Mouse (Mus musculus) forebrain, embryonic 16.5 days (tissue): ENCODE measurements around the gene Slc25a28. TPM values are rescaled to one million over a fixed set of nuclear protein-coding genes. Genes with fewer than 3 reads are reported as not detected.

Source experiments
- ATAC-seq: fragments of 200-750 bp; cut with Nextera tagmentation; 2 replicates; pipeline ENCODE4 v1.8.0; 2017; ENCODE audit warnings: mild to moderate bottlenecking, moderate library complexity
- H3K27ac ChIP-seq: fragments of 300-500 bp; sonication (generic); 2 replicates; pipeline ENCODE4 v1.5.1; 2014; ENCODE audit warnings: low read length, control low read depth
- H3K27me3 ChIP-seq: fragments of 300-500 bp; sonication (generic); replicated peaks from 2 replicates; pipeline ENCODE4 v1.6.1; 2014; ENCODE audit warnings: low read length; ENCODE audit not compliant: control insufficient read depth, insufficient read depth
- H3K36me3 ChIP-seq: fragments of 300-500 bp; sonication (generic); 2 replicates; pipeline ENCODE4 v1.6.1; 2014; ENCODE audit not compliant: control insufficient read depth, insufficient read depth
- H3K4me1 ChIP-seq: fragments of 300-500 bp; sonication (generic); replicated peaks from 2 replicates; pipeline ENCODE4 v1.6.1; 2014; ENCODE audit warnings: low read length; ENCODE audit not compliant: control insufficient read depth, insufficient read depth
- H3K4me2 ChIP-seq: fragments of 300-500 bp; sonication (generic); 2 replicates; pipeline ENCODE4 v1.6.1; 2014; ENCODE audit warnings: mild to moderate bottlenecking, low read length, control low read depth
- H3K4me3 ChIP-seq: fragments of 300-500 bp; sonication (generic); replicated peaks from 2 replicates; pipeline ENCODE4 v1.5.1; 2014; ENCODE audit warnings: mild to moderate bottlenecking, low read length, control low read depth
- H3K9ac ChIP-seq: fragments of 300-500 bp; sonication (generic); replicated peaks from 2 replicates; pipeline ENCODE4 v1.6.1; 2014; ENCODE audit warnings: low read depth, low read length, control low read depth
- H3K9me3 ChIP-seq: fragments of 300-500 bp; sonication (generic); 2 replicates; pipeline ENCODE4 v1.6.1; 2016; ENCODE audit warnings: low read length; ENCODE audit not compliant: control insufficient read depth
- WGBS: fragments of 180-500 bp; shearing (Covaris S2); extraction: QIAGEN DNeasy Blood & Tissue Kit; methylation state at CpG from one replicate; pipeline ENCODE4 v1.1.7; 2014; 5-methylcytosine and 5-hydroxymethylcytosine counted together
- polyA plus RNA-seq: library from polyadenylated mRNA; unstranded; fragments of >200 nt; fragmentation: Nextera tagmentation; extraction: Ambion mirVana; gene quantifications from 2 replicates; pipeline ENCODE4 v1.2.1, GENCODE M21; 2015

Gene Slc25a28
- polyA plus RNA-seq, 1 experiment from 2014 or later, result 15.6 TPM

DNA sequence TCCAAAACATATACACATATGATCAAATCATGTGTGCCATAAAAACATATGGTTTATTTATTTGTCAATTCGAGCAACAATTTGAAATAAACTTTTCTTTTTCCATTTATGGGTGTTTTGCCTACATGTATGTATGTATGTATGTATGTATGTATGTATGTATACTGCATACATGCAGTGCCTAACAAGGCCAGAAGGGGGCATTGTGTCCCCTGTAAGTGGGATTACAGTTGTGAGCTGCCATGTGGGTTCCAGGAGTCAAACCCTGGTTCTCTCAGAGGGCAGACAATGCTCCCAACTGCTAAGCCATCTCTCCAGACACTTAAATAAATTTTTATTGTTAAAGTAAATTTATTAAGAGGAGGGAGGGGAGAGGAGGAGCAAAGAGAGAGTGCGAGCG lies 47.3 kb downstream of the Slc25a28 start:
- no peak overlapping the region for H3K4me2 ChIP-seq
- peaks cover 3% of the 10 kb centered on the region for H3K4me1 ChIP-seq
- no peak for ATAC-seq
- 93% methylated on average over 3 of the region's 3 CpGs for WGBS
- no peak overlapping the region for H3K4me3 ChIP-seq
- no peak overlapping the region for H3K27ac ChIP-seq
- no peak overlapping the region for H3K9ac ChIP-seq
- H3K9me3 ChIP-seq, result no peaks in the 10 kb centered on the region
- H3K27me3 ChIP-seq, result peaks cover 10% of the 10 kb centered on the region
- H3K36me3 ChIP-seq, result no peaks in the 10 kb centered on the region

DNA sequence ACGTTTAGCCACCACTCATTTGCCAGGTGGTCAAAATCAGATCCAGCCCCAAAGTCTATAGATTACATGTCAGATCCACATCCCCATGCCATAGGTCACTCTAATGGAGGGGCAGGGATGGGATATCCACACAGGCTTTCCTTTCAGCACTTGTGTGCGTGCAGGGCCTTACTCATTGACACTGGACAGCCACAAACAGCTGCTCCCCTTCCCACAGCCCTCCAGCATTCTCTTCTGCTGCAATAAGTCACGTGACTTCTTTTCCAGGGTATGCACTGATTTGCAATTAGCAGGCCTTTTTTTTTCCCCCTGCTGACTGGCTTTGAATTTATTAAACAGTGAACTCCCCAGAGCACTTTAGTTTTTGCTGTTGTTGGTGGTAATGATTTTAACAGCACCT lies 48.5 kb downstream of the Slc25a28 start:
- WGBS, result 20% methylated on average over 3 of the region's 3 CpGs
- Histone ChIP-seq H3K27me3 (peaks cover 18% of the 10 kb centered on the region), H3K4me1 (peaks cover 3% of the 10 kb centered on the region), H3K4me3 (no peak overlapping the region), H3K4me2 (no peak overlapping the region), H3K27ac (no peak overlapping the region), H3K36me3 (no peaks in the 10 kb centered on the region), H3K9me3 (no peaks in the 10 kb centered on the region), H3K9ac (no peak overlapping the region)
- peak; percentile 63 for ATAC-seq

DNA sequence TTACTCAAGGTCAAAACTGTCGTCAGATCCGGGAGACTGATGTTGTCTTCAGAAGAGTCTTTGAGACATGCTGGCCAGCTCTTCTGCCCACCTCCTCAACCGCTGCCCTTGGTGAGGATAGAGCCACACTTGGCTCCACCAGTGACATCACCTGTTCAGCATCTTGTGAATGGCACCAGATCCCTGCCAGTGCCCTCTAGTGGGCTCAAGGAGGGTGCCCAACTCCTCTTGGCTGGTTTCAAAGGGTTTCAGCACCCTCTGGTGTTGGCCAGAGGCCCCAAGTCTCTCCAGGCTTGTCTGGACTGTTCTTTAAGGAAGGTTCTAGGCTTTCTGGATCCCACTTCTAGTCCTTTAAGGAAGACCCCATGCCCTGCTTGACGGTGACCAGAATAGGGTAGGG lies 50.8 kb downstream of the Slc25a28 start:
- Histone ChIP-seq H3K27ac (no peak overlapping the region), H3K4me3 (no peak overlapping the region), H3K9me3 (no peaks in the 10 kb centered on the region), H3K27me3 (peaks cover 40% of the 10 kb centered on the region), H3K36me3 (no peaks in the 10 kb centered on the region), H3K9ac (no peak overlapping the region), H3K4me1 (peaks cover 3% of the 10 kb centered on the region), H3K4me2 (no peak overlapping the region)
- WGBS, result 41% methylated on average over 4 of the region's 4 CpGs
- ATAC-seq, result 0 out of 2 replicates have a peak, but pooled peaks have one; percentile 20

DNA sequence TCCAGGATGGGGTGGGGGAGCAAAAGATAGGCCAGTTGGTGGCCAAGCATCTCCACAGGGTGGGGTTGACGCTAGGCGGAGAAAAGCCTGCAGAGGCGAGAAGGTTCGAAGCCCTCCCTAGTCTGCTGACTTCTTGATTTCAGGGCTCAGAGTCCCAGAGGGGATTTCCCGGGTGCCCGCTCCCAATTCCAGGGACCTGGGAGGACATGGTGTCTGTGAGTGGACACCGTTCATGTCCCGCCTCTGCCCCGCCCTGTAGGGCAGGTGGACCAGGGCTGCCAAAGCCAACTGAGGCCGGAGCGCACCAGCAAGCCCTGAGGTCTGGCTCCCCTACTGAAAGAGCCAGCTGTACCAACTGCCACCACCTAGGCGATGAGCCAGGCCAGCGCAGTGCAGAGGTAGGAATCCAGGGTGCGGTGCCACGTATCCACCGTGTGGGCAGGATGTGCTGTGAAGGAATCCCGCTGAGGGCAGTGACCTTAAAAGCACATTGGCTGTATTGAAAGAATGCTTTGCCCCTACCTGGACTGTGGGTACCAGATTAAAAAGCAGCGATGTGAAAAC lies 54.7 kb downstream of the Slc25a28 start:
- Histone ChIP-seq H3K9ac (no peak overlapping the region), H3K4me1 (peaks cover 17% of the 10 kb centered on the region), H3K27ac (no peak overlapping the region), H3K4me2 (no peak overlapping the region), H3K27me3 (peaks cover 56% of the 10 kb centered on the region), H3K4me3 (no peak overlapping the region), H3K9me3 (no peaks in the 10 kb centered on the region), H3K36me3 (no peaks in the 10 kb centered on the region)
- no peak for ATAC-seq
- WGBS, result 18% methylated on average over 18 of the region's 18 CpGs

DNA sequence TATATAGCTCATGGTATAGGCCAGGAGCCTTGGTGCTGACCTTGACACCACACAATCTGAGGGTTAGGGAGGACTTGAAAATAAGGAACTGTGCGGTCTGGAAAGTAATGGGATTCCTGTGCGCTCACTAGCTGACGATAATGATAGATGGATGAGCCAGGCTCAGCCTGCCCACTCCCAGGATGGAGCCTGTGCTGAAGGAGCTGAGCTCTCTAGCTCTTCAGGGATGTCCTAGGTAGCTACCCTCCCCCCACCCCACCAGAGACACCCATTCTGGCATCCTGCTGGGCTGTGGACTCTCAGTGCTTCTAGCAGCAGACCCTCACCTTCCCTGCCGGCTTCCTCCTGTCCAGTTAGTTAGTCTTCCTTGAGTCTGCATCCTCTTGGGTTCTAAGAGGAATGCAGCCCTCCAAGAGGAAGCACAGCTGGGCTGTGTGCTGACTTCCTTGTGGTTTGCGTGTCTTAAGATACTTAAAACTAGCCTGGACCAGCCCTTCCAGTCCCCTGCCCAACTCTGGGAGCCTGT lies 56.1 kb downstream of the Slc25a28 start:
- no peak for ATAC-seq
- Histone ChIP-seq H3K27ac (no peak overlapping the region), H3K36me3 (no peaks in the 10 kb centered on the region), H3K9ac (no peak overlapping the region), H3K4me1 (peaks cover 27% of the 10 kb centered on the region), H3K4me3 (no peak overlapping the region), H3K9me3 (no peaks in the 10 kb centered on the region), H3K4me2 (no peak overlapping the region), H3K27me3 (peaks cover 56% of the 10 kb centered on the region)
- WGBS, result 27% methylated on average over 5 of the region's 5 CpGs

DNA sequence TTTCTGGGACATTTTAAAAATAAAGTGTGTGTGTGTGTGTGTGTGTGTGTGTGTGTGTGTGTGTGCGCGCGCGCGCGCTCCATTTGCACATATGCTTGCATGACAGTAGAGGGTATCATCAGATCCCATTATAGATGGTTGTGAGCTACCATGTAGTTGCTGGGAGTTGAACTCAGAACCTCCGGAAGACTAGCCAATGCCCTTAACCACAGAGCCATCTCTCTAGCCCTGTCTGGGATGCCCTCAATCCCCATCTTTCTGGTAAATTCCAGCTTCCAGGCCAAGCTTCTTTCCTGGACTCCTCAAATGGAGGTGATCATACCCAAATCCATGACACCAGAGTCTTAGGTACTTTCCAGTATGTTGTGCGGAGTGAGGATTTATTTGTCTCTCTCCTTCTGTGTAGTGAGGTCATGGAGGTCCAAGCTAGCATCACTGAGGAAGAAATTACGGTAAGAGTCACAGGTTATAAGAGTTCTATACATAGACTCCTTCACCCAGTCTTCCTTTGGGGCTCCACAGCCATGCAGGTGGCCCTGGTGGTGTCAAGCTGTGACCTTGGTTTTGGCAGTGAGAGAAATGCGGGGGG lies 56.8 kb downstream of the Slc25a28 start:
- no peaks in the 10 kb centered on the region for H3K36me3 ChIP-seq

DNA sequence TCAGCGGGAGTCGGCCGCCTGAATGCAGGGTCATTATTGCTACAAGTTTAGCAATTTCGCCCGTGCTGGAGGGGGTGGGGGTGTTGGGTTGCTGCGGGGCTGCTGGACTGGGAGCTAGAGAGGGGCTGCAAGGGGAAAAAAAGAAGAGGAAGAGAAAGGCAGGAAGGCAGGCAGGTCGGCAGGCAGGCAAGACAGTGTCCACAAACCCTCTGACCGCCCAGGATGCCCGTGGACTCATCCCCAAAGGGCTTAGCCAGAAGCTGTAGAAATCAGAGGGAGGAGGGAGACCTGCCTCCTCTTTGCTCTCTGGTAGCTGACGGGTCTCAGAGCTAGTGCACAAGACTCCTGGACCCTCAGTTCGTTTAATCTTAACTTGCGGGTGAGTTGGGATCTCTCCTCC lies 57.8 kb downstream of the Slc25a28 start:
- Histone ChIP-seq H3K27ac (peak overlapping the region; percentile 71), H3K9me3 (no peaks in the 10 kb centered on the region), H3K4me1 (peaks cover 34% of the 10 kb centered on the region), H3K27me3 (peaks cover 46% of the 10 kb centered on the region), H3K4me2 (peak overlapping the region; percentile 66), H3K36me3 (no peaks in the 10 kb centered on the region), H3K9ac (peak overlapping the region; percentile 67), H3K4me3 (peak overlapping the region; percentile 47)
- WGBS, result 1% methylated on average over 12 of the region's 12 CpGs
- ATAC-seq, result peak; percentile 8; the same call in 1 of the 2 replicates

More for the DNA sequence above, 56.8 kb downstream of the Slc25a28 start:
- peaks cover 50% of the 10 kb centered on the region for H3K27me3 ChIP-seq
- WGBS, result 49% methylated on average over 10 of the region's 10 CpGs
- no peak overlapping the region for H3K4me3 ChIP-seq
- H3K9ac ChIP-seq, result no peak overlapping the region
- no peak for ATAC-seq
- peaks cover 27% of the 10 kb centered on the region for H3K4me1 ChIP-seq
- no peak overlapping the region for H3K27ac ChIP-seq
- no peak overlapping the region for H3K4me2 ChIP-seq
- no peaks in the 10 kb centered on the region for H3K9me3 ChIP-seq

DNA sequence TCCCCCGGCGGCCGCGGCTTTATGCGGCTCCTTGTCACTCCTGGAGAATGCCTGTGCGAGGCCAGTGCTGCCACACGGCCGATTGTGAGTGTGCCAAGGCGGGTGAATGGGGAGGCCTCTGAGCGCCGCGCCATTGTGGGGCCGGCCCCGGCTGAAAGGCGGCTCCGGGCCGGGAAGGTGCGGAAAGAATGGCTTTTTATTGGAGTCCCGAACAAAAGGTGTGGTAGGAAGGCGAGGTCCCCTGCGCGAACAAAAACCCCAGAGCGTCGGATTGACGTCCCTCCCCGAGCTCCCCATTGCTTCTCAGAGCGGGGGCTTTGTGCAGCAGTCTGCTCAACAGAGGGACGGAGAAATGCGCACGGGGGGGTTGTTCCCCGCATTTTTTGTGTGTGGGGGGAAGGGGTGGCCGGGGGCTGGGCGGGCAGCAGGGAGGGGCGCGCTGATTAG lies 58.2 kb downstream of the Slc25a28 start:
- Histone ChIP-seq H3K9me3 (no peaks in the 10 kb centered on the region), H3K27me3 (peaks cover 46% of the 10 kb centered on the region), H3K4me2 (peak overlapping the region; percentile 66), H3K9ac (peak overlapping the region; percentile 67), H3K4me3 (peak overlapping the region; percentile 47), H3K27ac (peak overlapping the region; percentile 71), H3K36me3 (no peaks in the 10 kb centered on the region), H3K4me1 (peaks cover 34% of the 10 kb centered on the region)
- under 1% methylated on average over 35 of the region's 35 CpGs for WGBS
- ATAC-seq, result peak; percentile 80

DNA sequence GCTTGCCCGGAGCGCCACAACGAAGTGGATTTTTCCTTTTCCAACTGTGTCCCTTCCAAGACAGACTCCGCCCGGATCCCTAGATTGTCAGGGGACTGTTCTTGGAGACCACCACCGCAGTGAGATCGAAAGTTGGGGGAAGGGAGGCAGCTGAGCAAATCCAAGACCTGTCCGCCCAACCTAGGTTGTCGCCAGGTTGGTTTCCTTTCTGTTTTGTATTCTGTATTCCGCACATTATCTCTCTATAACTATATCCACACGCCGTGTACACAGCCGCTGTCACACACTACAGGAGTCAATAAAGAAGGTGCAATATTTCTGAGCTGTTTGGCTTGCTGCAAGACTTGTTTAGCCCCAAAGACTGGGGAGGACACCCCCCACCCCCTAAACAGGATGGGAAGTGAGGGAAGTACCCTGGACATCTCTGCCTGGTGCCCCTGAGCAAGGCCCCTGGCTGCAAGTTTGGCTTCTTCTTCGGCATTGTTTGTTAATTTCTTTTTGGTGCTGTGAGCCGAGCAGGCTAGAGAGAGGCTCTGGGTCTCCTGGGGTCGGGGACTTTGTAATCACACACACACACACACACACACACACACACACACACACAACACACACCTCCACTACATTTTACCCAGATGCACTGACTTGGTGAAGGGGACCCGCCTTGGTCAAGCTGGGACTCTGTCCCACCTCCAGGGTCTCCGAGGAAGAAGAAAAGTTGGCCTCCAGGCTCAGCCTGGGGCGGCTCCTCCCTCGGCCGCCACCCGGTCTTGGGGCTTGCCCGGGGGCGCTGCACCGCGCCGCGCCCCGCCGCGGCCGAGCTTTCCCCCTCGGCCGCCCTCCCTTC lies 58.9 kb downstream of the Slc25a28 start:
- no peak for ATAC-seq
- Histone ChIP-seq H3K4me1 (peaks cover 34% of the 10 kb centered on the region), H3K27ac (peak overlapping the region; percentile 71), H3K4me3 (peak overlapping the region; percentile 47), H3K9ac (peak overlapping the region; percentile 67), H3K4me2 (peak overlapping the region; percentile 66), H3K36me3 (no peaks in the 10 kb centered on the region), H3K27me3 (peaks cover 47% of the 10 kb centered on the region), H3K9me3 (no peaks in the 10 kb centered on the region)
- WGBS, result under 1% methylated on average over 33 of the region's 34 CpGs
